Mouse (Mus musculus) right cerebral cortex, postnatal 4 days (tissue): ENCODE data around the gene Adam33.
"Not testable (repeated sequence)": the region's sequence is repeated elsewhere in the genome, so short reads cannot be mapped to it uniquely, and the experiment has no call there.

Experiments
- DNase-seq: peaks from one replicate; pipeline ENCODE4 v3.0.0-alpha.2; 2022

The Adam33 gene

DNA sequence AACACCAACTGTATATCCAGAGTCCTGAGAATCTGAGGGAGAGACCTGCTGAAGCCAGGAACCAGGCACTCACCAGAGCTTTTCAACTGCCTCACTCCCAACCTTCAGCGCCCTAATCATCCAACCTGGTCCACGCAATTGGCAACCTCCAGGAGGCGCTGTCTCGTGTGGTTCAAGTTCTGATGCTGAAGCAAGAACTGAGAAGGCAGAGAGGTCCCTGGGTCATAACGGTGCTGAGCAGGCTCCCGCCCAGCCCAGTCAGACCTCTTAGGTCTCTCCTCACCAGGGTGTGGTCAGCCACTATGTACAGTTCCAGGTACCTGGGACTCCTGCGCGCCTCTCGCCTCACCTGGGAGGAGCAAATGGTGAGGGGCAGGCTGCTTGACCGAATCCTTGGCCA is 8.0 kb downstream of the Adam33 start:
- peak; percentile 64 for DNase-seq

- DNase-seq: no peak
These were observed 8.9 kb downstream of the Adam33 start for GRCm38 (mm10) chr2:131054646-131055264.

DNA sequence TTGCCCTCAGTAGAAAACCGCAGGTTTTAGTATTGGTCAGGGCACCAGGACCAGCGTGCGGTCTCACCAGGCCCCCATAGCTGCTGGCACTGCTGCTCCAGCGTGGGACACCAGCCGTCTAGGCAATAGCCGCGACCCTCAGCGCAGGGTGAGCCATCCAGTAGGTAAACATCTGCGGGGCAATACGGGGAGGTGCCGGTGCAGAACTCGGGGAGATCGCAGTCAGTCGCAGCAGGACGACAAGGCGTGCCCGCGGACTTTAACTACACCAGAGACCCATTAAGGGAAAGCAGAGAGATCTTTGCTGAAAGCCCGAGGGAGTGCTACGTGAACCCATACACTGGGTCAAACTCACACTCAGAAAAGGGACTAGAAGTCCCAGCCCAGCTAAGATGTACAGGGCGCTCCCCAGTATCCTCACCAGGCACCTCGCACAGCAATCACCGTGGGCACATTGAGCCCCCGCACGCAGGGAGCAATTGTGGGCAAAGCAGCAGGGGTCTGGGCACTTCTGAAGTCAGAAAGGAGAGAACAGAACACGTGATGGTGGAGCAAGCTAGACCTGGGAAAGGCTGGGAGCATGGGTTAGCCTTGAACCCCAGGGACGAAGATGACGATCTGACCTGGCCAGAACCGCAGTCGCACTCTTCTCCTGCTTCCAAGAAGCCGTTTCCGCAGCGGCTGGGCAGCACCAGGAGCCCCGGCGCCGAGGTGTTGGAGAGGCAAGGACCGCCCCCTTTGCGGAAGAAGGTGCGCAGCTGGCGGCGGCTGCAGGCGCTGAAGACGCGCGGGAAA is 9.6 kb downstream of the Adam33 start:
- no peak for DNase-seq

GRCm38 (mm10) chr2:131052862-131053418 is 10.7 kb downstream of the Adam33 start:
- DNase-seq: no peak

GRCm38 (mm10) chr2:131052043-131052442 is 11.6 kb downstream of the Adam33 start:
- no peak for DNase-seq

DNA sequence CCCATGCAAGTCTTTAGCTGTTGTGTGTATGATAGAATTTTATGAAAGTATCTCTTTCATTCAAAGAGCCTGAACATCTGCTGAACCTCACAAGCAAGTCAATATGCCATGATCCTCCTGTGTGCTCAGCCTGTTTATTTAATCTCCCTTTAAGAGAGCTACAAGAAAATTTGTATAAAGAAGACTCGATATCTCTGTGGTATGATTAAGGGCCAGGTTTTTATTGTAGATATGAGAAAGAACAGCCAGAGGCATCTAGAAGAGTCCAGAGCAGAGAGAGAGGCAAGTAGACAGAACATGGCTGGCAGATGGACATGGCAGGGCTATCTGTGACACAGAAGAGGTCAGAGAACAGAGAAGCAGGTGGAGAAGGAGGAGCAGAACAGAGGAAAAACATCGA is 17.6 kb downstream of the Adam33 start:
- no peak for DNase-seq

DNA sequence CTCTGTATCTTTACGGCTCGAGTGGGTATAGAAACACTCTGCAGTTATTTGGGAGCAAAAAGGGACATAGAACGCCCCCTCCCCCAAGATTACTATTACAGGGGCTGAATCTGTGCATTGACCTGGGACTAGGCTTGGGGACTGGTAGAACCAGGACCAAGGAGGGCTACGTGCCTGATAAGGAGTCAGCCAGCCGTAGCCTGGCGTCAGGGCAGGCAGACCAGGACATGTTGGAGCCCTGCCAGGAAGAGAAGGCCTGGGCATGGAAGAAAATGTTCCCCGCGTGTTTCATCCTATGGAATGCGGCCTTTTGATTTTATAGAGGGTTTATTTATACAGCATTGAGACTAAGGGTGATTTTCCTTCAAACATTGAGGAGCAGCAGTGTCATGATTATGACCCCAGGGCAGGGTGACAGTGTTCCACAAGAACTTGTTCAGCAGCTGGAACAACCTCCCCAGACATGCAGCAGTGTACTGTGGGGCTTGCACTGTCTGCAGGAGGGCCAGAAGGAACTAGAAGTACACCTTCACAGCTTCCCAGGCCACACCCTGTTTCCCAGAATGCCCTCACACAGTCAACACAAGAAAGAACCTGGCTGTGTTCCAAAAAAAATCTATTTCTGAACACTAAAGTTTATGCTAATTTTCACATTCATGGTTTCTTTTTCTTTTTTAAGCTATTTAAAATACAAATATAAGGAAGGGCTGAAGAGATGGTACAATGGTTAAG is 18.5 kb downstream of the Adam33 start:
- no peak for DNase-seq

GRCm38 (mm10) chr2:131044354-131044852 is 19.2 kb downstream of the Adam33 start:
- no peak for DNase-seq

- no peak for DNase-seq
These were observed 20.6 kb downstream of the Adam33 start, which contains the start of gene Gfra4 for GRCm38 (mm10) chr2:131042988-131043387. TSS of gene Gfra4 (minus strand) at chr2:131043088.

- peak; percentile 74 for DNase-seq
These were observed 22.5 kb downstream of the Adam33 start for GRCm38 (mm10) chr2:131040854-131041825.

DNA sequence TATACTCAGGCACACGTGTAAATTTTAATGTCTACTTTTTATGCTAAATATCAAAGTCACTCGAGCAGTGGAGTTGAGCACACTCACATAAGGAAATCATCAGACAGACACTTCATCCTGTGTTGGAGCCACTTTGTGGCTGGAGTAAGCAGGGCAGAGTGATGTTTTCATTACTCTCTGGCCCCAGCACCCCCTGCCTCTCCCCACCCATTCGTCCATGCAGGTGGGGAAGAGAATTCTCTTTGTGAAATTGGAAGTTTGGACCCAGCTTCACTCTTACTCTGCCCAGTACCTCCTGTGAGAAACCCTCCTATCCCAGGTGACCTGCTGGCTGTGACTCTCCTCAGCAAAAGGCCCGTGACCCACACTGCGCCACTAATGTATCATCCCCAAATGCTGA is 24.9 kb downstream of the Adam33 start:
- no peak for DNase-seq

DNA sequence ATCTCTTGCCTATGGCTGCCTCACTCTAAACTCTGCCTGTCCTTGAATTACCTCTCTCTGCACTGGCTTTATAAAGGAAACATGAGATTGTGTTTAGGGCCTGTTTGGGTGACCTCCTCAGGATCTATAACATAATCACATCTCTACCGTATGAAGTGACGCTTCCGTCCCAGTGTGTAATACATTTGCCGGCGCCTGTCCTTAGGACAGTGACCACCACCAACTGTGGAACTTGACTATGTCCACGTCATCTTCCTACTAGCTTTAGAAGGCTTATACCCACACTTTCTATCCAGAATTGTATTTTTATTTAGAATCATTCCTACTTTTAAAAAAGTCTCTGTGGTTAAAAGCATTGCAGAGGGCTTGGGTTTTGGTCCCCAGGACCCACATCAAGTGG is 25.4 kb downstream of the Adam33 start:
- DNase-seq: no peak

GRCm38 (mm10) chr2:131037226-131037990 is 26.2 kb downstream of the Adam33 start:
- DNase-seq: peak; percentile 34

DNA sequence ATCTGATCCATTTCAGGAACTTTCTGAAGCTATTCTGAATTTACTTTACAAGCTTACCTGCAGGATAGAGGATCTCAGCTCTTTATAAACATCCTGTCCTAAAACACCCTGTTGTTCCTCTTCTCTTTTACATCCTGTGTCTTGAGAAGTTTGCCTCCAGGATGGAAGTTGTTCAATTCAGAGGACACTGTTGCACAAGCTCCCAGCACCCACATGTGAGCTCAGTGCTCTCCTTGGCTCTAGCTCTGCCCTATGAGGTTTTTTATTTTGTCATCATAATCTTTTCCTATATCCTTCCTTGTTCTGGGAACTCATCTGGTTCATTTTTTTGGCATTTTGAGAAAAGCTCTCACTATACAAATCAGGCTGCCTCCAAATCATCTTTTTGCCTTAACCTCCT is 26.9 kb downstream of the Adam33 start:
- no peak for DNase-seq

DNA sequence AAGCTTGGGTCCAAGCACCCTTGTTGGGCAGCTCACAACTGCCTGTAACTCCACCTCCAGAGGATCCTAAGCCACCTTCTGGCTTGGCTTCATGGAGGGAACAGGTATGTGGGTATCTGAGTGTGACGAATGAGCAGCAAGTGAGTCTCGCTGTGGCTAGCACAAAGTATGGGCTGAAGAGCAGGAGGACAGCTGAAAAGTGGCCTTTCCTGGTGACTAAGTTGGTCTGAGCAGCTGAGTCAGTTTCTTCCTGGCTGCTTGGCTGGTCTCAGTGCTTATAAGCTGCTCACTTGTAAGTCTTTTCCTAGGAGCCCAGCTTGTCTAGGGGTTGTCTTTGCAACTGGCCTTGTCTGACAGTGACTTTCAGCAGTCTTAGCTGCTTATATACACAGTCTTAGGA is 27.3 kb downstream of the Adam33 start:
- DNase-seq: no peak

DNA sequence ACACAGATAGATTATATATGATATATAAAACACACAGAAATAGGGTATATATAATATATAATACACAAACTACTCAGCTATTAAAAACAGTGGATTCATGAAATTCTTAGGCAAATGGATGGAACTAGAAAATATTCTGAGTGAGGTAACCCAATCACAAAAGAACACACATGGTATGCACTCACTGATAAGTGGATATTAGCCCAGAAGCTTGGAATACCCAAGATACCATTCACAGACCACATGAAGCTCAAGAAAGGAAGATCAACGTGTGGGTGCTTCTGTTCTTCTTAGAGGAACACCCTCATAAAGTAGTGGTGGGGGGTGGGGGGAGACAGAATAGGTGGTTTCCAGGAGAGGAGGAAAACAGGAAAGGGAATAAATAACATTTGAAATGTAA is 32.2 kb downstream of the Adam33 start:
- not testable (repeated sequence) for DNase-seq

DNA sequence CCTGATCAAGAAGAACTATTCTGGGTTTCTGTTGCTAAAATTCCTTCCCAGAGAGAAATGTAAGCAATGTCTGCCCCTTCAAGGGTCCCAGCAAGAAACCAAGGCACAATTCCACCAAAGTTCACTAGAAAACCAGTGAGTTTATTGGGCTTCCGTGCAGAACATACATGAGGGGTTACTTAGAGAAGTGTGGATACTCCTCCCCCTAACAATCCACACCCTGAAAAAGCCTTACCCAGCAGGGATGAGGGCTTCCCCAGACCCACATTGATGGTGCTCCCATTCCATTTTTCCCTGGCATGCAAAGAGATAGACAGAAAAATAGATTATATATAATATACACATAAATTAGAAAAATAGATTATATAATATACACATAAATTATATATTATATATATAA is 32.6 kb downstream of the Adam33 start:
- no peak for DNase-seq

DNA sequence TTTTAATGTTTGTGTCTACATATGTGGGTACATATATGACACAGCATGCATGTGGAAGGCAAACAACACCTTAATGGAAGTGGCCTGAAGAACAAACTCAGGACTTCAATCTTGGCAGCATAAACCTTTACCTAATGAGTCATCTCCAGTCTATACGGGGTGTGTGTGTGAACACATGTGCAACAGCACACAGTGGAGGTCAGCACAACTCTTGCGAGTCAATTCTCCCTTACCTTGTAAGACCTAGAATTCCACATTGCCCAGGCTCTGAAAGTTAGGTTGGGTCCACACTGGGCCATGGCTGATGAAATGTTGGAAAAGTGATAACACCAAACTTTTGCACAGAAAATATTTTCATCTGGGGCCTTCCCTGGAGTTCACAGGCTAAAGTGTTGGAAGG is 33.1 kb downstream of the Adam33 start:
- DNase-seq: no peak

GRCm38 (mm10) chr2:131029065-131029935 is 34.3 kb downstream of the Adam33 start:
- DNase-seq: no peak

DNA sequence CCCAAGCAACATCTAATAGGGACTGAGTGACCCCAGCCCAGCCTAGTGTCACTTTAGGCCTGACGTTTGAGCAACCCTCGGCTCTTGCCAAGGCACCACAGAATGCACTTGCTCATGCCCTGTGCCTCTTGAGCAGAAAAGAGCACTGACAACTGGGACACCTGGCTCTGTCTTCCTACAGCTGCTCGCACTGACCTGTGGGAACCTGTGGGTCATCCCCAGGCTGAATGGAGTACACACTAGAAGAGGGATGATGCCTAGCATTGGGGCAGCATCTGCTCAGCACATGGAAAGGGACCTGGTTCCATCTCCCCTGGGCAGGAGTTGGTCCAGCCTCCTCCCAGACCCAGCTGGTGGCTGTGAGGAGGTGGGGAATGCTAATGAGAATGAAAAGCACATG is 36.7 kb downstream of the Adam33 start:
- DNase-seq: no peak
